Mouse (Mus musculus): ENCODE data around the gene Tmem266. TPM values are rescaled to one million over a fixed set of nuclear protein-coding genes. Genes with fewer than 3 reads are reported as not detected.
A peak's percentile ranks its signal among the peaks of the same experiment; 100 is the strongest.

The Tmem266 gene
- polyA plus RNA-seq, 1 experiment from 2014 or later: not detected

DNA sequence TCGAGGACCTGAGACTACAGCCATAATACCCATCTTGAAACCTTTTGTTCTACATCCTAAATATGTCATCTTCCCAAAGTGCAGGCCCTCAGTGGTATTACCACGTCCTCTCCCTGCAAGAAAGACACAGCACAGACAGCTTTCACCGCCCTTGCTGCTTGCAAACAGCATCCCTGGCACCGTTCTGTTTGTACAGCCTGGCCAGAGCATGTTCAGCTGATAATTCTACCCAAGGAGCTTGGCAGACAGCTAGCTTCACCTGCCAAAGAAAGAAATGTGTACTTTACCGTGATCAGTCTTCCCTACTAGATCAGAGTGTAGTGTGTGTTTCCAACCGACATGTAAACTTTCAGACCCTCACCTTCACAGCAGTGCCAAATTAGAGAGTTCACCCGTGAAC lies 45.2 kb downstream of the Tmem266 start:
- WGBS (ENCODE audit: insufficient replicate concordance): 60% methylated on average over 7 of the region's 7 CpGs
- H3K9ac ChIP-seq: no peak overlapping the region
- H3K27ac ChIP-seq: no peak overlapping the region
- H3K4me3 ChIP-seq (replicated peaks): no peak overlapping the region
- no peaks in the 10 kb centered on the region for H3K4me1 ChIP-seq (replicated peaks)
- DNase-seq (no peak), ATAC-seq (ENCODE audit: low read depth) (no peak)
- H3K4me2 ChIP-seq: no peak overlapping the region
- no peaks in the 10 kb centered on the region for H3K27me3 ChIP-seq
- H3K36me3 ChIP-seq: no peaks in the 10 kb centered on the region
- no peaks in the 10 kb centered on the region for H3K9me3 ChIP-seq (replicated peaks)

DNA sequence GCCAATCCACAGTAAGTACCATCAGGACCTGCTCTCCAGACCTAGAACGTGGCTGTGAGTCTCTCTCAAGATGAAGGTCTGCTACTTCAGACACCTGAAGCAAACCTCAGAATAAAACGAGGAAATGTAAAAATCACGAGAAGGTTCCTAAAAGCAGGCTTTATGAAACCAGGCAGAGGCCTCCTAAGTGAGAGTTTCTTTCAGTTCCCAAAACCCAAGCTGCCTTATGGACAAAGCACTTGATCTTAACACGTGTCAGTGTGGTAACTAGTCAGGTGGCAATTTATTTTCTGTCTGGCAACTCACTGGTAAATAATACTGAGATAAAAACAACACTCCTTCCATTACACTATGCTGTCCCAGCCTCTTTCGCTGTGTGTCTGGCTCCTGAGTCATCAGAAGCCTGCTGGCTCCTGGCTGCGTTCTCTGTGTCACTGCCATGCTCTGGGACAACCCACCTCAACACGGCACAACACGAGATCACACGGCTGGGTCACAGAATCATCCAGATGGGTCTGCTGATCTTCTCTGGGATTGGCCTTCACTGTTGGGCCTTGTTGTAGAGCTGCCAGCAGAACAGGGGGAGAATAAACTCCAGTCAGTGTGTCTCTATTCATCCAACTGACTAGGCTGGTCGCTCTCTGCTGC lies 51.0 kb downstream of the Tmem266 start:
- 65% methylated on average over 10 of the region's 10 CpGs for WGBS (ENCODE audit: insufficient replicate concordance)
- H3K4me1 ChIP-seq (replicated peaks): no peaks in the 10 kb centered on the region
- no peak overlapping the region for H3K4me3 ChIP-seq (replicated peaks)
- H3K4me2 ChIP-seq: no peak overlapping the region
- no peaks in the 10 kb centered on the region for H3K9me3 ChIP-seq (replicated peaks)
- no peak for ATAC-seq (ENCODE audit: low read depth)
- H3K36me3 ChIP-seq: no peaks in the 10 kb centered on the region
- no peak overlapping the region for H3K9ac ChIP-seq
- DNase-seq: no peak
- no peak overlapping the region for H3K27ac ChIP-seq
- H3K27me3 ChIP-seq: no peaks in the 10 kb centered on the region

DNA sequence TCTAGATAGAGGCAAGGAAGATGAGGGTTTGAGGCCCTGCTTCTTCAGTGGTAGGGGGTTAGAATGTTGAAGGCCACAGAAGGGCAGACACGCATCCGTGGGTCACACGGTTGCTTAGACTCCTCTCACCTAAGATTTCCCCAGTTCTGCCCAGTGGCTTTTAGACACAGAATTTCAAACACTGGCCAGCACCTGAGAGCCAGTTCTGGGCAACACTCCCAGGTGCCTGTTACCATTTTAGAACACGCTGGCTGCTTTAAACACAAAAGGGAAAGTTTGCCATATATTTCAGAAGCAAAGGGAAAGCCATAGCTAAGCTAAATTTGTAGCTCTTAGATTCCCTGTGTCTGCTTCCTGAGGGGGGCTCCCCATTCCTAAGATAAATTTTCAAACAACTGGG lies 54.7 kb downstream of the Tmem266 start:
- no peak overlapping the region for H3K4me2 ChIP-seq
- H3K4me3 ChIP-seq (replicated peaks): no peak overlapping the region
- DNase-seq (no peak), ATAC-seq (ENCODE audit: low read depth) (no peak)
- no peaks in the 10 kb centered on the region; the same call in 1 of the 2 replicates for H3K27me3 ChIP-seq
- H3K4me1 ChIP-seq (replicated peaks): no peaks in the 10 kb centered on the region
- WGBS (ENCODE audit: insufficient replicate concordance): 65% methylated on average over 4 of the region's 4 CpGs
- H3K27ac ChIP-seq: no peak overlapping the region
- H3K36me3 ChIP-seq: no peaks in the 10 kb centered on the region
- H3K9ac ChIP-seq: no peak overlapping the region
- no peaks in the 10 kb centered on the region for H3K9me3 ChIP-seq (replicated peaks)

DNA sequence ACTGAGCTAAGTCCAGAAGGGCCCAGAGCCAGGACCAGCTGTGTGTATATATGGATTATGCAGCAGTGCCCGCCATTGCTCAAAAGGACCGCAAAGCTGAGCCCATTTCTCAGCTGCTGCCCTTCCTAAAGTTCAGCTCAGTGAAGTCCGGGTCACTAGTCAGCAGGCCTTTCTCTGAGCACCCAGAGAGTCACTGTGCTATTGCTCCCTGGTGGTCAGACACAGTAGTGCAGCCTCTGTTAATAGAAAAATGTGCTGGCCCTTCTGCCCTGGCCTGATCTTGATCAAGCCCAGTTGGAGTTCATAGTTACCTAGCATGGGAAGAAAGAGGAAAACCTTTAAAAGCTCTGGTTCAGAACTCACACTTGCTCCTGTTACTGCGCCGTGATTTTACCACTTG lies 55.7 kb downstream of the Tmem266 start:
- no peak overlapping the region for H3K4me3 ChIP-seq (replicated peaks)
- DNase-seq: no peak
- H3K9ac ChIP-seq: no peak overlapping the region
- no peaks in the 10 kb centered on the region for H3K9me3 ChIP-seq (replicated peaks)
- no peaks in the 10 kb centered on the region; the same call in 1 of the 2 replicates for H3K27me3 ChIP-seq
- no peaks in the 10 kb centered on the region for H3K4me1 ChIP-seq (replicated peaks)
- ATAC-seq (ENCODE audit: low read depth): no peak
- H3K4me2 ChIP-seq: no peak overlapping the region
- WGBS (ENCODE audit: insufficient replicate concordance): 21% methylated on average over 5 of the region's 5 CpGs
- no peak overlapping the region for H3K27ac ChIP-seq
- no peaks in the 10 kb centered on the region for H3K36me3 ChIP-seq

DNA sequence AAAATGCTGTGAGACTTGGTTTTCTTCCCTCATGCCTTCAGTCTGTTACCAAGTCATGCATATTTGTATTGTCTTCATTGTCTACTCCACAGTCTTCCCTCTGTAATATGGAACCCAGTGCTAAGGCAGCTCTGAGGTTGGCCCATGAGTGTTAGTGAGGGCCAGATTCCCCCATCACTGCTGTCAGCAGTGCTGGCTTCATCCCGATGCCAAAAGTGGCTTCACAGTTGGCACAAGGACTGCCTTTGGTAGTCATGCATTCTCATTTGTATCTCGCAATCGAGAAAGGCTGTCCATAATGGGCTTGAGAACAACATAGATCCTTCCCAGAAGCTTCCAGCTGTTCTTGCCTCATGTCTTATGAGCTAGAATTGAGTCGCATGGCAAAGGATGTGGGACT lies 59.4 kb downstream of the Tmem266 start:
- Histone ChIP-seq H3K4me2 (no peak overlapping the region), H3K9me3 (replicated peaks) (no peaks in the 10 kb centered on the region), H3K4me3 (replicated peaks) (no peak overlapping the region), H3K4me1 (replicated peaks) (no peaks in the 10 kb centered on the region), H3K36me3 (no peaks in the 10 kb centered on the region), H3K27ac (no peak overlapping the region), H3K9ac (no peak overlapping the region), H3K27me3 (no peaks in the 10 kb centered on the region; the same call in 1 of the 2 replicates)
- no peak for DNase-seq
- ATAC-seq (ENCODE audit: low read depth): no peak
- WGBS (ENCODE audit: insufficient replicate concordance): 74% methylated on average over 4 of the region's 4 CpGs

DNA sequence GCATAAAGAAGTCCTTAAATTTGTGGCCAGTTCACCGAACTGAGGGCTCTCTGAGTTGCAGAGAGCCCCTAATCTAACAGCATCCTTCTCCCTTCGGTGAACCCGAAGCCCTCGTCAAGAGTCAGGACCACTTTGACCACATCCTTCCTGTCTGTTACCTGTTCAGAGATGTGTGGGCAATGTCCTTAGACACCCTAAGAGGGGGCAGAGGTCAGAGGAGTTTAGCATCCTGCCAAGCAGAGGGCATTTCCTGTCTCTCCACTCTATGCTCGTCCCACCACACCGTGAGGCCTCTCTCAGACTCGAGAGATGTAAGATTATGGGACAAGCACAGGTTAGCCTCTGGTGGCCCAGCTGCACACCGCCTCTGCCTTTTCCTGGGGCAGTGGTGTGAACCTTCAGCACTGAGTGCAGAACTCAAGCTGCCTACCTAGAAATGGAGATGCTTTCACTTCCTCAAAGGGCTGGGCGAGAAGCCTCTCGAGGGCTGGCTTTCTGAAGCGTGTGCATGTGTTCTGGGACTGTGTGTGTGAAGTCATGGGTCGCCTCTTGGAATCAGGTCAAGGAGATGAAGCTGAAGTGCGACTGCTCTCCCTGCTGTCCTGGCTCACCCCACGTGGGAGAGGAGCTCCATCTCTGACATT lies 61.3 kb downstream of the Tmem266 start:
- H3K4me3 ChIP-seq (replicated peaks): no peak overlapping the region
- H3K36me3 ChIP-seq: no peaks in the 10 kb centered on the region
- H3K4me2 ChIP-seq: no peak overlapping the region
- no peaks in the 10 kb centered on the region for H3K9me3 ChIP-seq (replicated peaks)
- no peak overlapping the region for H3K9ac ChIP-seq
- WGBS (ENCODE audit: insufficient replicate concordance): 33% methylated on average over 14 of the region's 14 CpGs
- DNase-seq (no peak), ATAC-seq (ENCODE audit: low read depth) (no peak)
- H3K27ac ChIP-seq: no peak overlapping the region
- H3K4me1 ChIP-seq (replicated peaks): no peaks in the 10 kb centered on the region
- no peaks in the 10 kb centered on the region; the same call in 1 of the 2 replicates for H3K27me3 ChIP-seq

DNA sequence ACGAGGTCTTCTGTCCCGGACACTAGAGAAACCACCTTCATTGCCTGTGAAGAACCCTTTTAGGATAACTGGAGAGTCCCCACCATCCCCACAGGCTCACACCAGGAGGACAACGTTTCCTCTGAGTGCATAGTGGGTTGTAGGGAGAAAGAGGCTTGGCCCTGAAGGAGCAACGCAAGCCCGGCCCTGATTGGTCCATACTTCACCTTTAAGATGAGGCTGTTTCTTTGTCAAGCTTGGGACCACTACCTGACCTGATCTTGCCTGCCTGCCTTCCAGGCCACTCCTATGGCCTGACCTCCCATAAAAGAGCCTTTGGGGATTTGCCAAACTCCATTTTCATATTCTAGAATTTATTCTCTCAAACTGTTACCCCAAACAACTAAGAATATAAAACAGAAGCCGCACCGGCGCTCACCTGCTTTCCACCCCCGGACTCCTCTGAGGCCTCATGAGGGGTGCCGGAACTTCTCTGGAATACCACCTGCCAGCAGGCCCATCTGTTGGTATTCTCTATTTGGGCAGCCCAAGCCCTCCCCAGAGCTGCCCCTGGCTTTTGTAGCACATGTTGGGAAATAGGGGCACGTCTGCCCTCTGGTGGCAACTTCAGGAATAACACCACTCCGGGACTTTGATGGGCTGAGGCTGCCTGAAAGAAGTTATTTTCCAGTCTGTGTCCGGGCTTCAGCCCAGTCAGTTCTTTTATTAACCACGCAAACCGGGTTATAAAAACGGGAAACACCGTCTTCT lies 65.4 kb downstream of the Tmem266 start:
- H3K4me2 ChIP-seq: no peak overlapping the region
- H3K9me3 ChIP-seq (replicated peaks): no peaks in the 10 kb centered on the region
- H3K27ac ChIP-seq: no peak overlapping the region
- WGBS (ENCODE audit: insufficient replicate concordance): 30% methylated on average over 17 of the region's 17 CpGs
- no peaks in the 10 kb centered on the region for H3K27me3 ChIP-seq
- H3K4me1 ChIP-seq (replicated peaks): no peaks in the 10 kb centered on the region
- no peaks in the 10 kb centered on the region for H3K36me3 ChIP-seq
- peak; percentile 29 for DNase-seq
- H3K4me3 ChIP-seq (replicated peaks): no peak overlapping the region
- no peak for ATAC-seq (ENCODE audit: low read depth)
- no peak overlapping the region for H3K9ac ChIP-seq

DNA sequence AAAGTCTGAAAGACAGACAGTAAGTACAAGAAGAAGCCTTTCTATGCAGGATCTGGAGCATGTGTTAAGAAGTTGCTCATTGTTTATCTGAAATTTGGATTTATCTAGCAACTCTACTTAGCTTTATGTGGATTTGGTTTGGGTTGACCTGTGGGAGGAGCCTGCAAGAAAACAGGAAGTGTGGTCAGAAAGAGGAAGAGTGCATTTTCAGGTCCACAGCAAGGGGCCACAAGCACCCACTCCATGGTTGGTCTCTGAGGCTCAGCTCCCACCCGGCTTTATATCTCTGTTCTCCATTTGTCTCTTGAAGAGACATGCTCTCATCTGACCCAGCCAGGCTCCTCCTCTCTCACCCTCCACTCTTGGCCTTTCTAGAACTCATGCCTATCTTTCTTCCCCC lies 68.9 kb downstream of the Tmem266 start:
- no peak overlapping the region for H3K27ac ChIP-seq
- no peak overlapping the region for H3K9ac ChIP-seq
- H3K36me3 ChIP-seq: no peaks in the 10 kb centered on the region
- ATAC-seq (ENCODE audit: low read depth): no peak
- 4% methylated on average over 1 of the region's 1 CpGs for WGBS (ENCODE audit: insufficient replicate concordance)
- no peaks in the 10 kb centered on the region for H3K27me3 ChIP-seq
- H3K4me1 ChIP-seq (replicated peaks): no peaks in the 10 kb centered on the region
- H3K4me3 ChIP-seq (replicated peaks): no peak overlapping the region
- no peaks in the 10 kb centered on the region for H3K9me3 ChIP-seq (replicated peaks)
- no peak for DNase-seq
- H3K4me2 ChIP-seq: no peak overlapping the region

DNA sequence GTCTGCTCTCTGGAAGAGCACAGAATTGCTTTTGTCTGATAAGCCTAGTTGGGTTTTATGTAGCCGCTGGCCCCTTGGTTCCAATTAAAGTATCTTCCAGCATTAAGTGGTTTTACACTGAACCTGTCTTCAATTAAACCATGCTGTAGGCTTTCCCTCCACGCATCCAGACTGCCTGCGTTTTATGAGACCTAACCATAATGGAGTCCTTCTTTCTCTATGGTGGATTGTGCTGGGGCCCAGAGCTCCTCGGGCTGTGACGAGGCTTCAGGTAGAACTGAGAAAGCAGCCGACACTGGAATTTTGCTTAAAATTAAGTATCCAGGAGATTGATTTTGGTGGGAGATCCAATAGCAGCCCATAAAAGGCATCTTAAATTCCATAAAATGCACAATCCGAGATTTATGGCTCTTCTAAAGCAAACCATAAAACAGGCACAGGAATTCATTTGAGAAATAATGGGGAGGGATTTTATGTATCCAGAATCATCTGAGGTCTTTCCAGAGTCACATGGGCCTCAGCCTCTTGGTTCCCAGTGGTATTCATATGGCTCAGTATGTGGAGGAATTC lies 72.4 kb downstream of the Tmem266 start:
- ATAC-seq (ENCODE audit: low read depth): no peak

DNA sequence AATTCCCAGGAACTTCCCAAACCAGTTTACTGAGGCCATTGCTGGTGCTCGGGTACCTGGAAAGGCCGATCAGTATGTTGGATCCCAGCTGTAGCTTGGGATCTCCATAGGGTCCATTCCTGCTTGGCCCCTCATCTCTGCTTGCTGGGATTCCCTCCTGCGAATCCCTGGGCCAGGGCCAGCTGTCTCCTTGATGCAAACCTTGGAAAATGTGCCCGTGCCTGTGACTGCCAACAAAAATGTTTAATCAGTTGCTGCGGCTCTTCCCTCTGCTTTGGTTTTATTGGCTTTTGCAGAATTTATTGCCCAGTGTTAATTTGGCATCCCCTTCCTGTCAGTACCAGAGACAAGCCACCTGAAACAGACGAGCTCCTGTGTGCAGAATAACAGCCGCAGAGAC lies 75.6 kb downstream of the Tmem266 start:
- 52% methylated on average over 7 of the region's 7 CpGs for WGBS (ENCODE audit: insufficient replicate concordance)
- Histone ChIP-seq H3K9ac (no peak overlapping the region), H3K4me1 (replicated peaks) (no peaks in the 10 kb centered on the region), H3K27ac (no peak overlapping the region), H3K4me2 (no peak overlapping the region), H3K27me3 (no peaks in the 10 kb centered on the region), H3K9me3 (replicated peaks) (no peaks in the 10 kb centered on the region), H3K4me3 (replicated peaks) (no peak overlapping the region), H3K36me3 (no peaks in the 10 kb centered on the region)
- ATAC-seq (ENCODE audit: low read depth) (no peak), DNase-seq (no peak)

More for the DNA sequence above, 72.4 kb downstream of the Tmem266 start:
- no peak for DNase-seq
- Histone ChIP-seq H3K4me2 (no peak overlapping the region), H3K36me3 (no peaks in the 10 kb centered on the region), H3K27me3 (no peaks in the 10 kb centered on the region), H3K9ac (no peak overlapping the region), H3K9me3 (replicated peaks) (no peaks in the 10 kb centered on the region), H3K4me3 (replicated peaks) (no peak overlapping the region), H3K27ac (no peak overlapping the region), H3K4me1 (replicated peaks) (no peaks in the 10 kb centered on the region)
- WGBS (ENCODE audit: insufficient replicate concordance): 67% methylated on average over 7 of the region's 7 CpGs

DNA sequence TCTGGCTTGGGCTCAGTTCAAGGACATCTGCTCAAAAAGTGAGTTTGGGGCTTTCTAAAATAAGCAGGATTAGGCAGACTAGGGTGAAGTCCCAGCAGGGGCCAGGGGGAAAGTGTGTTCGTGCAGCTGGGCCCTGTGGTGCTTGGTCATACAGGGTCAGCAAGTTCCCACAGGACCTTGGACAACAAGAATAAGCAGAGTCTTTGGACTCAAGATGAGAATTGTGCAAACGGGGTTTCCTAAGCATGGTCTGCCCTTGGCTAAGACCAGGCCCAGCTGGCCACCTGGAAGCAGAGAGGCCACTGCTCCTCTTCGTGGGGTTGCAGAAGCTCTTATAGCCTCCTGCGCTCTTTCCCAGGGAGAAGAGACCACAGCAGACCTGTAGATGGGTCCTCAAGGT lies 77.5 kb downstream of the Tmem266 start:
- H3K9ac ChIP-seq: no peak overlapping the region
- H3K9me3 ChIP-seq (replicated peaks): no peaks in the 10 kb centered on the region
- no peak for DNase-seq
- no peak overlapping the region for H3K27ac ChIP-seq
- no peaks in the 10 kb centered on the region for H3K4me1 ChIP-seq (replicated peaks)
- H3K27me3 ChIP-seq: no peaks in the 10 kb centered on the region
- ATAC-seq (ENCODE audit: low read depth): no peak
- H3K4me2 ChIP-seq: no peak overlapping the region
- 64% methylated on average over 4 of the region's 4 CpGs for WGBS (ENCODE audit: insufficient replicate concordance)
- H3K36me3 ChIP-seq: no peaks in the 10 kb centered on the region
- no peak overlapping the region for H3K4me3 ChIP-seq (replicated peaks)

All from liver, embryonic 13.5 days (tissue).